Mouse (Mus musculus): Measurements from ENCODE around the gene Gm7995. TPM values are rescaled to one million over a fixed set of nuclear protein-coding genes. Genes with fewer than 3 reads are reported as not detected.
"Not testable (repeated sequence)": the region's sequence is repeated elsewhere in the genome, so short reads cannot be mapped to it uniquely, and the experiment has no call there.

Gm7995 gene
- not detected in 2 replicates for polyA plus RNA-seq (2015; fragmentation: Nextera tagmentation; extraction: Ambion mirVana)

- no CpG with 5 or more reads among the region's 1 CpGs for WGBS
- H3K4me2 ChIP-seq; H3K9me3 ChIP-seq; H3K4me1 ChIP-seq; H3K27me3 ChIP-seq; H3K36me3 ChIP-seq; H3K4me3 ChIP-seq; ATAC-seq (ENCODE audit: insufficient number of reproducible peaks, low FRiP score, low TSS enrichment, low read depth); H3K9ac ChIP-seq; H3K27ac ChIP-seq: not testable (repeated sequence)
These were observed at the start of gene Gm7995 for GRCm38 (mm10) chr14:42309910-42310309. Gm7995 (plus strand) TSS chr14:42310210.

- not testable (repeated sequence) for H3K4me2 ChIP-seq; H3K27ac ChIP-seq; H3K9ac ChIP-seq; H3K36me3 ChIP-seq; ATAC-seq (ENCODE audit: insufficient number of reproducible peaks, low FRiP score, low TSS enrichment, low read depth); H3K27me3 ChIP-seq; H3K9me3 ChIP-seq; H3K4me1 ChIP-seq; H3K4me3 ChIP-seq
- 100% methylated on average over 1 of the region's 3 CpGs for WGBS
These were observed 12.8 kb upstream of the Gm7995 start, which contains the start of gene Gm9611 for GRCm38 (mm10) chr14:42297258-42297657. Gm9611 (minus strand) TSS chr14:42297358.

Small RNA genes within 50 kb of the gene (microRNA-seq; reads per million reads assigned to microRNA genes)
- not detected for gene Gm25208
- gene Gm25892: not detected

Other genes starting within 250 kb of the Gm7995 start
- gene Gm7951, start 192.8 kb upstream of the Gm7995 start, polyA plus RNA-seq (2015; fragmentation: Nextera tagmentation; extraction: Ambion mirVana): not detected in 2 replicates
- not detected in 2 replicates for gene Gm17027, start 147.6 kb upstream of the Gm7995 start, polyA plus RNA-seq (2015; fragmentation: Nextera tagmentation; extraction: Ambion mirVana)
- not detected in 2 replicates for gene Gm3573, start 119.4 kb upstream of the Gm7995 start, polyA plus RNA-seq (2015; fragmentation: Nextera tagmentation; extraction: Ambion mirVana)
- not detected in 2 replicates for gene Gm17026, start 50.2 kb upstream of the Gm7995 start, polyA plus RNA-seq (2015; fragmentation: Nextera tagmentation; extraction: Ambion mirVana)
- gene Gm9611, start 12.9 kb upstream of the Gm7995 start, polyA plus RNA-seq (2015; fragmentation: Nextera tagmentation; extraction: Ambion mirVana): not detected in 2 replicates
- gene Gm8005, start 129.5 kb downstream of the Gm7995 start, polyA plus RNA-seq (2015; fragmentation: Nextera tagmentation; extraction: Ambion mirVana): not detected in 2 replicates
- gene Gm8011, start 153.7 kb downstream of the Gm7995 start, polyA plus RNA-seq (2015; fragmentation: Nextera tagmentation; extraction: Ambion mirVana): not detected in 2 replicates
- not detected in 2 replicates for gene Gm8020, start 192.1 kb downstream of the Gm7995 start, polyA plus RNA-seq (2015; fragmentation: Nextera tagmentation; extraction: Ambion mirVana)
- not detected in 2 replicates for gene Gm8024, start 214.1 kb downstream of the Gm7995 start, polyA plus RNA-seq (2015; fragmentation: Nextera tagmentation; extraction: Ambion mirVana)